Mouse (Mus musculus) left cerebral cortex, postnatal 4 days (tissue): ENCODE measurements around the gene Gm26602. TPM values are rescaled to one million over a fixed set of nuclear protein-coding genes. Genes with fewer than 3 reads are reported as not detected.
"Not testable (repeated sequence)": the region's sequence is repeated elsewhere in the genome, so short reads cannot be mapped to it uniquely, and the experiment has no call there.

ENCODE experiments used
- DNase-seq: peaks from one replicate; pipeline ENCODE4 v3.0.0-alpha.2; 2022
- intact Hi-C: fragments of 180-260 bp; cut with DNase I; formaldehyde crosslinking; loops from one replicate; pipeline ENCODE4 v1.15.1; 2025
- total RNA-seq, 2 experiments: library from RNA; stranded (reverse); gene quantifications; 2 replicates each; pipeline ENCODE4 v1.2.3; 2021

Gm26602 gene
- total RNA-seq, 2 experiments from 2014 or later, result not detected

DNA sequence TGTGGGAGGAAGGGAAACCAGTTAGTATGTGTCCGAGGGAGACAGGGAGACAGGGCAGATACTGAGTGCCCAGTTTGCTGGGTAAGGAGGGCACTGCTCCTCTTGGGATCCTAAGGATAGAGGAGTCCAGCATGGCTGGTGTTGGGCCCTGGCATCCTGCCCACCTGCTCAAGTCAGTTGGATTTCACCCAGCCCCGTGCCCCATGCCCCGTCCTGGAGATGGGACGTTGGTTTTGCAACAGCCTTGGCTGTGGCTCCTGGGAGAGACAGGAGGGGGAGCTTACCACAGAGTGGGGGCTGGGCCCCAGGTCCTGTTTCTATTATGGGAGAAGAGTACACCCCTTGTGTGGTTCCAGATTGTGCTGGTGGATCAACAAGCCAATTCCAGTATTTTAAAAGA lies 26.2 kb upstream of the Gm26602 start:
- peak; percentile 79 for DNase-seq
- intact Hi-C loops, result no loop called here

DNA sequence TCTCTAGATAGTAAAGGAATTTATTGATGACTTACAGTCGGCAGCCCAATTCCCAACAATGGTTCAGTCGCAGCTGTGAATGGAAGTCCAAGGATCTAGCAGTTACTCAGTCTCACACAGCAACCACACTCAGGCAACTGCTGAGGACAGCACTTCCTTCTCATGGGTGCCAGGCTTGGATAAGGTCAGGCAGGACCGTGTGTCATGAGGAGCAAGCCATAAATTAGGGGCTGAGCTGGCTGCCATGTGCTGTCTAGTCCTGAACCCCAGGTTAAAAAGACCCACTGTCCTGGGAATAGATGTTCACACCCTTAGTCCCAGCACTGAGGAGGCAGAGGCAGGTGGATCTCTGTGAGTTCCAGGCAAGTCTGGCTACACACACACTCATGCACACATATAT lies 25.7 kb upstream of the Gm26602 start:
- intact Hi-C loops, DNase-seq: not testable (repeated sequence)

DNA sequence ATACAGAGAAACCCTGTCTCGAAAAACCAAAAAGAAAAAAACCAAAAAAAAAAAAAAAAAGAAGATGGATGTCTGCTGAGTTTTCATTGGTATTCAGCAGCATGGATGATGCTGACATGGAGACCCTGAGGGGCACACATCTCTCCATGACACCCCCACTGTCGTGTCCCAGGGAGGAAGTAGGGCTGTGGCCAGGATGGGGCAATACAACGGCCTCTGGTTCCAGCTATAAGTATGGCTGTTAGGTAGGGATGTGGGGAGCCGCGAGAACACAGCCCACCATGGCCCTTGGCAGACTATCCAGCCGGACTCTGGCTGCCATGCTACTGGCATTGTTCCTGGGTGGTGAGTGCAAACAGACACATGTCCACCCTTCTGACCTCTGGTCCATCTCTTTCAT lies 24.6 kb upstream of the Gm26602 start, which contains the start of gene Elane:
Elane (plus strand) TSS at position 194 of the 400 bp plus-strand sequence.
- intact Hi-C loops, result no loop called here
- DNase-seq, result no peak

DNA sequence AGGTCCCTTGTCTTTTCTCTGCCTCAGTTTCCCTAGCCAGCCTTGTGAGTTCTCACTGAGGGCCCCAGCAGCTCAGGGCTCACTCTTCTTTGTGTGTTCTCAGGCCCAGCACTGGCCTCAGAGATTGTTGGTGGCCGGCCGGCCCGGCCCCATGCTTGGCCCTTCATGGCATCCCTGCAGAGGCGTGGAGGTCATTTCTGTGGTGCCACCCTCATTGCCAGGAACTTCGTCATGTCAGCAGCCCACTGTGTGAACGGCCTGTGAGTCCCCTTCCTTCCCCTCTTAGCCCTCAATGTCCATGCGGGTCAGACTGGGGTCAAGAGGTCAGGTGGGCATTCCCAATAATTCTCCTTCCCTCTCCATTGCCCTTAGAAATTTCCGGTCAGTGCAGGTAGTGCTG lies 24.0 kb upstream of the Gm26602 start:
- intact Hi-C loops, result no loop called here
- no peak for DNase-seq

DNA sequence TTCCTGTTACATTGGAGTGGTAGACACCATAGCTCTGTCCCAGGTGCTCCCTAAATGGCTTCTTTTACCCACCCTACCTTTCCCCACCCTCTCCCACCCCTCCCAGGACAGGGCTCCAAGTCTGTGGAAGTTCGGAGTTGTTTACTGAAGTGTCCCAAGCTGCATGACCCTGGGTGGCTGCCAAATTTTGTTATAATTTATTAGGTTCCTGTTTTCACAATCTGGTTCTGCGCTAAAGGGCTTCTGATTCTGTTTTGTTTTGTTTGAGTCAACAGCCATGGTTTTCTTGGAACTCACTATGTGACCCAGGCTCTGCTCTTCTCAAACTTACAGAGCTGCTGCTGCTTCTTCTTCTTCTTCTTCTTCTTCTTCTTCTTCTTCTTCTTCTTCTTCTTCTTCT lies 21.3 kb upstream of the Gm26602 start:
- intact Hi-C loops, result no loop called here
- no peak for DNase-seq

DNA sequence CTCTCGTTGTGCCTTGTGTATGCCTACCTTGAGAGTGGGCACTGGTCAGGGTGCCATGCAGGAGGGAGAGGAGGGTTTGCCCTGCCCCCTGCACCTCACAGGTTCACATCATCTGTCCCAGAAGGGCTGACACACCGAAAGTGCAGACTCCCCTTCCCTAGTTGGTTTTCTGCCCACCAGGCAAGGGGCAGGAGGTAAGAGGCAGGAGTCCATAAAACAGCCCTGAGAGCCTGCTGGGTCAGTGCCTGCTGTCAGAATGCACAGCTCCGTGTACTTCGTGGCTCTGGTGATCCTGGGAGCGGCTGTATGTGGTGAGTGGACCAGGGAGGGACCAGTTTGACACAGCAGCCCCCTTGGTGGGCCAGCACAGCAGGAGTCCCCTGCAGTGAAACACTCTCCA lies 20.0 kb upstream of the Gm26602 start, which contains the start of gene Cfd:
Cfd (plus strand) TSS at position 184 of the 400 bp plus-strand sequence.
- DNase-seq, result no peak
- intact Hi-C loops, result no loop called here

DNA sequence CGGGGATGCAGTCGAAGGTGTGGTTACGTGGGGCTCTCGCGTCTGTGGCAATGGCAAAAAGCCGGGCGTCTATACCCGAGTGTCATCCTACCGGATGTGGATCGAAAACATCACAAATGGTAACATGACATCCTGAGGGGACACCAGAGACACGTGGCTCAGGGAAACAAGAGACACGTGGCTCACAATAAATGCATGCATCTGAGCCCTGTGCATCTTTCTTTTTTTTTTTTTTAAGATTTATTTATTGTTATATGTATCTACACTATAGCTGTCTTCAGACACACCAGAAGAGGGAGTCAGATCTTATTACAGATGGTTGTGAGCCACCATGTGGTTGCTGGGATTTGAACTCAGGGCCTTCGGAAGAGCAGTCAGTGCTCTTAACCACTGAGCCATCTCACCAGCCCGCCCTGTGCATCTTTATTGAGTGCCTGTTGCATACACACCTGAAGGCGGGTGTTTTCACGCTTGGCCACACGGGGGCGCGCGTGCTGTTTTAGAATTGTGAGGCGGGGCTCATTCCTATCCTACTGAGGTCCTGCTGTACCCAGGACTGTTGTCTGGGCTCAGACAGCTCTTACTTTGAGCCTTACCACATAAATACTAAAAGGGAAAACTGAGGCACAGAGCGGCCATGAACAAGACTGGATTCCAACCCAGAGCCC lies 18.1 kb upstream of the Gm26602 start:
- intact Hi-C loops, result not testable (repeated sequence)

DNA sequence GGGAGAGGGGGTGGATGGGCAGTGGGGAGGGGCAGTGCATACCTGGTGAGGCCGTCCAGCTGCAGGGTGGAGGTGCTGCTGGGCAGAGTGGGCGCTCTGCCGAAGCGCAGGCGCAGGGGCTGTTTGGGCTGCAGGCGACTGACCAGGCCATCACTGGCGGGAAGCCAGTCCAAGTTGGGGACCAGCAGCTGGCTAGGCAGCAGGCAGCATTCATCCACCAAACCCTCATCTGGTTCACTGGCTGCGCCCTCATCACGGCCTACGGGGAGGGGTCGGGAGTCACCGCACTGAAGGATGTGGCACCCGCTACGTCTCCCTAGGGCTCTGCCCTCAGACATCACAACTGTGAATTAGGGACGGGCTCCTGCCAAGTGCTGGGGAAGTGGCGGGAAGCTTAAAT lies 14.3 kb upstream of the Gm26602 start:
- peak; percentile 52 for DNase-seq
- intact Hi-C loops, result no loop called here

More for the DNA sequence above, 18.1 kb upstream of the Gm26602 start:
- DNase-seq, result peak; percentile 85

DNA sequence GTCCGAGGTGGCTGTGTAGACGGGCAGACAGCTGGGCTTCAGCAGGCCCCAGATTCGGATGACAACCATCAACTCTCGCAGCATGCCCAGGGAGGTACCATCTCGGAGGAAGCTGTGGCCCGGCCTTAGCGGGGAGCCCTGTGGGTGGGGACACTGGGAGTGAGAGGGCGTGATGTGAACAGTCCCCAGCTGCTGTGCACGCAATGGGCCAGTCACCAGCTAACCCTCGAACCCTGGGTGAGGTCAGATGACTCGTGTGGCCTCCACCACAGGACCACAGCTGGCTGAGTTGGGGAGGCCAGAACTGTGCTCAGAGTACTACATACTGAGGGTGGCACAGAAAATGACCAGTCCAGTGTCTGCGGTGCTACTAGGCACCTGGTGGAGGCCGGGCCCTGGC lies 13.8 kb upstream of the Gm26602 start:
- no peak for DNase-seq
- intact Hi-C loops, result no loop called here

DNA sequence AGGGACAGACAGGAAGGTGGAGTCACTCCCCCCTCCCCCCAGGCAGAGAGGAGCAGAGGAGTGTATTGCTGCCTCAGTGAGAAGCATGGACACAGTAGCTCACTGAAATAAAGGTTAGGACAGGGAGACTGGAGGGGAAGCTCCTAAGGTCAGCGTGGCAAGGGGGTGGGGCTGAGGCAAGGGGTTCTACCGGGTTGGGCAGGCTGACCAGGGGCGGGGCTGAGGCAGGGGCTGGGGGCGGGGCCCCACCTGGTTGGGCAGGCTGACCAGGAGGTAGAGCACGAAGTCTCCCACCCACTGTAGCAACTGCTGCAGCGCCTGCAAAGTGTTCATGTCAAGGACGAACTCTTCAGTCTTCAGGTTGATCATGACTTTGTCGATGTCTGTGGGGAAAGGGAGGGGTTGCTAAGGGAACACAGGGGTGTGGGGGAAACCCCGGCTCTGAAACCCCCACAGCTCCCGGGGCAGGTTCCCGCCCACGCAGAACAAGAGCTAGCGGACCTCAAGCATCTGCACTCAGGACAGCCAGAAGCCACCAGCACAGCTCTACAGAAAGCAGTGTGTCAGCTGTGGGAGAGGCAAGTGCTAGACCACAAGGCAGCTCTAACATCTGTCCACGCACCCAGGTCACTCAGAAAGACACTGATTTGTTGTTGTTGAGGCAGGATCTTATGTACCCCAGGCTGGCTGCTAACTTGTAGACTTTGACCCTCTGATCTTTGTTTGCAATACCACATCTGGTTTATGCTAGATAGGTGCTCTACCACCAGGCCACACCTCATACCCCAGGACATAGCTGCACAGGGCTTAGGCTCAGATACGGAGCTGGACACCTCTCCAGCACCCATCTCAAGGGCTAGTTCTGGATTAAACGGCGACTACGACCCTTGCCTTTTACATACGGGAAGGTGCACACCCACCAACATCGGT lies 13.1 kb upstream of the Gm26602 start:
- DNase-seq, result no peak
- intact Hi-C loops, result no loop called here

DNA sequence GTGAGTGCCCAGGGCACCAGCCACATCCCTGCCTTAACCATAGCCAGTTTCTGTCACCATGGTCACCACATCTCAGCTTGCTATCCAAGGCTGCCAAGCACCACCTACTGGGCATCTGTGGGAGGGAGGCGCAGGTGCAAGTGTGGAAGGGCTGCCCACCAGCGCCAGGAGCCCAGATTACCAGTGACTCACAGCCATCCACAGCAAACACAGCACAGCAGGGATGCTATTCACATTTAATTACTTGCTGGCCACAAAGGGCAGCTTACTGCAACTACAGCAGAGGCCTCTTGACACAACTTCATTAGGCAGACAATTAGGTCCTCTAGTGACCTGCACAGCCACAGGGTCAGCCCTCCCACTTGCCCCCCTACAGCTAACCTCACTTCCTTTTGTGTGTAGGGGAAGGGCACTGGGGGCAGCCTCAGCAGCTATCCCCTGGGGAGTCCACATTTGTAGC lies 9.7 kb upstream of the Gm26602 start:
- peak; percentile 78 for DNase-seq

DNA sequence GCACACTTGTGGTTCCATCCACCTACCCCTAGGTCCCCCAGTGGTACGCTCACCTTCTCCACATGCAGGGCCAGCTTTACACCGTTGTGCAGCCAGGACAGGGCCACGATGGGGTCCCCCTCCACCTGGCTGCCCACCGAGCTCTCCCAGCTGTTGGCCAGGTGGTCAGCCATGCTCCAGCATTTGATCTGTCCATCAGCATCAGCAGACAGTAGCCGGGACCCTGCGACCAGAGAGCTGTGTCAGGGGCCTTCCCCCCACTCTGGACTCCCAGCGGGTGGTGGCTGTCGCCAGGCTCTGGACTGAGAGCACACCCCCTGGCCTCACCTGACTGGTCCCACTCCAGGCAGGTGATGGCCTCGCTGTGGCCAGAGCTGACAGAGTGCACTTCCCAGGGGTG lies 3.9 kb upstream of the Gm26602 start:
- intact Hi-C loops, result no loop called here
- DNase-seq, result no peak

More for the DNA sequence above, 9.7 kb upstream of the Gm26602 start:
- intact Hi-C loops, result no loop called here

DNA sequence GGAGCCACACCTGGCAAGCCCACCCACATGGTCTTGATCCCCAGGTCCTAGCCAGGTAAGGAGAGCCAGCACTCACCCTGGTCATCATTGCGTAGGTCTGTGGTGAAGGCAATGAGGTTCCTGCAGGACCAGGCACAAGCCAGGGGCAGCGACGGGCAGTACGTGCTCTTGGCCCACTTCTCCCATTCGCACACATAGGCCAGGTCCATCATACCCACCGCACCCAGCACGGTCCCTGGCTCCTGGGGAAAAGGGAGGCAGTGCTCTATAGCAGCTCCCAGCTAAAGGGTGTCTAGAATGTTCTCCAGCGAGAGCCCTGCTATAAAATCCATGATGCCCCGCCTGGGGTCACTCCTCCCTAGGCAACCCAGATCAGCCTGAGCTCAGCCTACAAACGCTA lies 3.2 kb upstream of the Gm26602 start:
- intact Hi-C loops, result no loop called here
- no peak for DNase-seq

DNA sequence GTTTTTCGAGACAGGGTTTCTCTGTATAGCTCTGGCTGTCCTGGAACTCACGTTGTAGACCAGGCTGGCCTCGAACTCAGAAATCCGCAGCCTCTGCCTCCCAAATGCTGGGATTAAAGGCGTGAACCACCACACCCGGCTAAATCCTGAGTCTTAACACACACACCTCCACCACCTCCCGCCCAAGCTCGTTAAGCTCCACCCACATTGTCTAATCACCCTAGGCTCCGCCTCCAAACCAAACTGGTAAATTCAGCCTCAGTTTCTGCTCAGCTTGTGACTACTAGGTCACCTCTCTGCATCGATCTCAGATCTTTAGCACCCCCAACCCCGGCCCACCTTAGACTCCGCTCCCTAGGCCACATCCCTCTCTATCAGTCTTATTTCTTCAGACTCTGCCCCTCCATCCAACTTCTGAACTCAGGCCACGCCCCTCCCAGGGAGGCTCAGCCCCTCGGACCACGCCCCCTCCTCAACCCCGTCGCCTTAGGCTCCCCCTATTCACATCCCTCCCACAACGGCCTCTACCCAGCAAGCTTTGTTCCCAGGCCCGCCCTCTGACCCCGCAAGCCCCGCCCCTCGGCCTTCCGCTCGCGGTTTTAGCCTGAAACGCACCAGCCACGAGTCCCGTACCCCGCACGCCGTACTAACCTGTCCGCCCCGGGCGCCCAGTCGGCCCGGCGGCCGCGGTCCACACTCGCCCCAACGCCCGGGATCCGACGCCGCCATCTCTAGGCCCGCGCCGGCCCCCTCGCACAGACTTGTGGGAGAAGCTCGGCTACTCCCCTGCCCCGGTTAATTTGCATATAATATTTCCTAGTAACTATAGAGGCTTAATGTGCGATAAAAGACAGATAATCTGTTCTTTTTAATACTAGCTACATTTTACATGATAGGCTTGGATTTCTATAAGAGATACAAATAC lies 2.2 kb upstream of the Gm26602 start, which contains the start of gene Med16:
Med16 (minus strand) TSS at position 757 of the 925 bp plus-strand sequence.
- intact Hi-C loops, result no loop called here
- DNase-seq, result peak; percentile 97

DNA sequence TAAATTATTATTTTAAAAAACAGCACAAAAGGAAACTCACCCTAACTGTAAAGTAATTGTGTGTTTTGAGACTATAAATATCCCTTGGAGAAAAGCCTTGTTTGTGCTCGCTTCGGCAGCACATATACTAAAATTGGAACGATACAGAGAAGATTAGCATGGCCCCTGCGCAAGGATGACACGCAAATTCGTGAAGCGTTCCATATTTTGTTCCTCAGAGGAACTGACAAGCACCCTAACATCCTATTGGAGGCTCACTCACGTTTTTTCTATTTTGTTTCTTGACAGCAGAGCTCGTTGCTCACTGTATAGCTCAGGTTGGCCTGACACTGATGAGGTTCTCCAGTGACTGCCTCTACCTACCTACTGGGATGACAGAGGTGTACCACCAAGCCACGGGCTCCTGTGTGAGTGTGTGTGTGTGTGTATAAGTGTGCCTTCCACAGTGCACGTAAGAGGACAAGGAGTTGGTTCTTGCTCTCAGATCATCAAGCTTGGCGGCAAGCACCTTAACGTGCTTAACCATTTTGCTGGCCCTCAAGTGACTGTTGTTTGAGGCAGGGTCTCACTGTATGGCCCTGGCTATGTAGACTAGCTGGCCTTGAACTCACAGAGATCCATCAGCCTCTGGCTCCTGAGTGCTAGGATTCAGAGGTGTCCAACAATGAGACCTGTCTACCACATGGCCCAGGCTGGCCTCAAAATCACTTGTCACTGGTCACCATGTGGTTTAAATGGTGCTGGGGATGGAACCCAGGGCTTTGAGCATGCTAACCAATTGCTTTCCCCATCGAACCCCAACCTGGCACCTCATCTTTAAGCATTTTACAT lies 1.3 kb upstream of the Gm26602 start:
- intact Hi-C loops, result no loop called here
- no peak for DNase-seq

DNA sequence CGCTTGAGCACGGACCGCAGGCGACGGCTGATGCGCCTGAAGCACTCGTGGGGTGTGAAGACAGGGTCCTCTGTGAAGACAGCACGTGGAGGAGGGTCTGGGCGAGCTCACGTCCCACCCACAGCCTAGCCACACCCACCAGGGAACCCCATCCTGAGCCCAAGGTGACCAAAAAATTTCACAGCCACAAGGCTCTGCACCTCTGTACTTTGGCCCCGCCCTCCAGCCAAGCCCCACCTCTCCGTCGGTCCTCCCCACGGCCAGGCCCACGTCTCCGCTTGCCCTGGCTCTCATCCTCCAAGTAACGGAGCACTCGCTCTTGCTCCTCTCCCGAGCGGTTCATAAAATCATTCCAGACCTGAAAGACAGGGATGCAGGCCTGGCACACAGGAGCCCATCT lies 1.8 kb downstream of the Gm26602 start:
- no peak for DNase-seq
- intact Hi-C loops, result no loop called here

DNA sequence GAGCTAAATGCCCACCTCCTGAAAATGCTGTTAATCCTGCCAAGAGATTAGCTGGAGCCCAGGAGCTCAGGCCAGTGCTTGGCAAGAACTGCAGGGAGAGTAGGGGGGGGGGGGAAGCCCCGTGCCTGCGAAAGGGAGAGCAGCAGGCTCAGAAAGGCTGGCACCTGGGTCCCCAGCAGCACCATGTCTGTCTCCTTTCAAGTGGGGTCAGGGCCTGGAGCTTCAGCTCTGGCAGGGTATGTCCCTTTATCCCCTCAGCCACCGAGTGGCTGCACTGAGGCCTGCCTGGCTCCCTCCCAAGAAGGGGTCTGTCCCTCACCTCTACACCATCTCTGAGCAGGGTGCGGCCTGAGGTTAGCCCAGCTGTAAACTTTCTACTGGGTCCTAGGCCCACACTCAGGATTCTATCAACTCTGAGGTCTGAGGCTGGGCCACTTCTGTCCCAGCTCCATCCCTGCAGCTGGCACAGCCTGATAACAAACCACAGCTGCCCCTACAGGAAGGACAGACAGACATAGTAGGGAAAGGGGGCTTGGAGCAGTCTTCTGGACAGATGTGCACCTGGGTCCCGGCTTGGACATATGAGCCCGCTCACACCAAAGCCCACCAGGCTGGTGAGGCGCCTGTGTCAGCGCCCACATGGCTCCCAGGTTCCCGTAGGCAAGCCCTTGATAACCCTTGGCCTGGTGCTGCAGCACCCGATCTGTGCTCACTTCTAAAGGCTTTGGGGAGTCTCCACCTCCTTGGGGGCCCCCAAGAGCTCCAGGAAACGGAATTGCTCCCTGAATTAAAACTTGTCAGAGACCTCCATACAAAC lies 3.7 kb downstream of the Gm26602 start:
- DNase-seq, result peak; percentile 66
- intact Hi-C loops, result no loop called here

DNA sequence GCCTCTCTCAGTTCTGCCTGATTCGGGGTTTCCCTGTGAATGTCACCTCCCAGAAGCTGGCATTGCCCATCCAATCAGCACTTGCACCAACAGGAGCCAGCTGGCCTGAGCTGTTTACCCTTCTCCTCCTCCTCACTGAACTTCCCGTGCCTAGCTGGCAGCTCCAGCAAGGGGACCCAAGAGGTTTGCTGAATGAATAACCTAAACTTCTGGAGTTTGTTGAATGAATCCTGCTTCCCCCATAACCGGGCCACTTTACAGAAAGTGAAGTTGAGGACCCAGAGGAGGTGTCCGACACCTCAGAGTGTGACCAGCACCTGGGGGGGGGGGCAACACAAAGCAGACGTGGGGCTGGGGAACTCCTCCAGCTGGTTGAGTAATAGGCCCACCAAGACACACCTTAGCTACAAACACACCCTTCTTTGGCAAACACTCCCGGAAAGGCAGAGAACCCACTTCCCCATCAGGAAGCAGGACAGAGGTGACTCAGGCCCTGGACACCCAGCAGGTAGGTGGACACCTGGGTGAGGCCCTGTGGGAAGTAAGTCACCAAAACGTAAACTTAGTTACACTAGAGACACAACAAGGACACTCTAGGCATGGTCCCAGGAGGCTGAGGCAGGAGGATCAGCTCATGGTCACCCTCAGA lies 4.4 kb downstream of the Gm26602 start:
- intact Hi-C loops, result no loop called here

More for the DNA sequence above, 4.4 kb downstream of the Gm26602 start:
- DNase-seq, result no peak
